Mouse (Mus musculus): ENCODE data around the gene Gpr146.

- TF ChIP-seq CTCF (IDR thresholded peaks at IDR 0.05; ENCODE audit: low read depth, low read length) (no peak), POLR2A (IDR thresholded peaks at IDR 0.05; ENCODE audit: insufficient read depth, low read length) (no peak), EP300 (IDR thresholded peaks at IDR 0.05; ENCODE audit: insufficient read depth, low read depth, low read length) (no peak)
Observed at GRCm38 (mm10) chr5:139330766-139331165, 46.7 kb upstream of the Gpr146 start.

All from ES-Bruce4 (cell line).